Mouse (Mus musculus): ENCODE measurements around the gene Clspn. TPM values are rescaled to one million over a fixed set of nuclear protein-coding genes. Genes with fewer than 3 reads are reported as not detected.

The Clspn gene
- polyA plus RNA-seq (2012; rRNA removed), result 0.47 and 0.60 TPM in 2 replicates

DNA sequence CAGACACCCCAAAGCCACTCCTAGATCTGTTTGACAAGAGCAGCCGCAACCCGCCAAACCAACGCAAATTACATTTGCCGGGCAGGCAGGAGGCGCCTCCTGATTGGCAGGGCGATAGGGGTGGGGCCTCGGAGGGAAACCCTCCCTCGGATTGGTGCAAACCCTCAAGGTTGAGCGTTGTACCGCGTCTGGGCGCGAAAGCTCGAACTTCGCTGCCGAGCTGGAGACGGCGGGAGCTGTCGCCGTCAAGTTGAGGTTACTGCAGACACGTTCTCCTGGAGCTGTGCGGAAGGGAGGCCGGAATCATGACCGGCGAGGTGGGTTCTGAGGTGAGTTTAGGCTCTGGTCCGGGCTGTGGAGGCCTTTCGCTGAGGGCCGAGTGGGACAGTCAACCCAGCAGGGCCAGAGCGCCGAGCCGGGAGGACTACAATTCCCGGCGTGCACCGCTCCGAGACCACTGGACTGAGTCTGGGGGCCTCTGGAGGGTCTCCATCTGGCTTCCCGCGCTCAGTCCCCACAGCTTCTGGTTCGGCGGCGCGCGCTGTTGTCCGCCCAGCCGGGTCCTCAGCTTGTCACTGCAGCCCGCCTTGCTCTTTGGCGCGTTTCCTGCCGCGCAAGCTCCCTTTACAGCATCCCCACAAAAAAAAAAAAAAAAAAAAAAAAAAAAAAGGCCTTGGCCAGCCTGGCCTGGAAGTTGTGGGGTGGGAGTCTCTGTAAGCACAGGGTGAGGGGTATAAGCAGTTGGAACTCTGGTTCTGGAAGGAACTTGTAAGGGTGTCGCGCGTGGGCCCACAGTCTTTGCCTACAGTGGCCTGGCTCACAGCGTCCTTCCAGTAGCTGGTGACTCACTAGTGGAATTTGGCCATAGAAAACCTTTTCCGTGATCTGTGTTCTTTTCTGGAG is at the start of gene Clspn:
Clspn (plus strand) TSS at position 127 of the 903 bp plus-strand sequence.

DNA sequence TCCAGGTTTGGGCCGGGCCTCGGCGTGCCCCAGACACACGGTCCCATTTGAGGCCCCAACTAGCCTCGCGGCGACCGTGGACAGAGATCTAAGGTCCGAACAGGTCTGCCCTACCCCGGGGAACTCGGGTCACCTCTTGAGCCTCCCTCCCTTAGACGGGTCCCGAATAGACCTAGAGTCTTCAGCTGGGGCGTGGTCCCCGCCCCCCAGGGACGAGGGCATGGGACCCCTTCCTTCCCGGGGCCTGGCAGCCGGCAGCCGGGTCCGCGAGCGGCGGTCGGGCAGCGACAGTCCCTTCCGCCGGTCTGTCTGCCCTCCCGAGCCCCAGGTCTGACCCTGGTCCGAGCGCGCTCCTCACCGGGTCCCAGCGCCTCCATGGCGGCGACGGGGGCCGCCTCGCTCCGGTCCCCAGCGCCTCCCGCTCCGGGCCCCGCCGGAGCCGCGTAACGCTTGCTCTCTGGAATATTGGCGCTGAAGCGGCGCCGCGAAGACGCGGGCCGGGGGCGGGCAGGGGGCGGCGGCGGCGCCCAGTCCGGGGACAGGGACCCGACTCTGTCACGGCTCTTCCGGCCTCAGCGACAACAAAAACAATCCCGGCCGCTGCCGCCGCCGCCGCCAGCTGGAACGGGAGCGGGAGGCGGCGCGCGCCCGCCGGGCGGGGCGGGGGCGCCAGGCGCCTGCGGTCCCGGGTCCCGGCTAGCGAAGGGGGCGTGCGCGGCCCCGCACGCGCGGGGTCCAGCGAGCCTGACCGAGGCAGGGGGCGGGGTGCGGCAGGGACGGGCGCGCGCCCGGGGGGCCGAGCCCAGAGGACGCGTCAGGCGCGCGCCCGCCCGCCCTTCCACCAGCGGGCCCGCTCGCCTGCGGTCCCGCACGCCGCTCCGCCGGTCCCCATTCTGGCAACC is 23.7 kb upstream of the Clspn start, which contains the start of gene Ago4:
Ago4 (minus strand) TSS at position 646 of the 902 bp plus-strand sequence.

GRCm38 (mm10) chr4:126609606-126610181 is 53.0 kb downstream of the Clspn start, which contains the start of gene 5730409E04Rik:
Gene 5730409E04Rik, plus strand, starts transcription at chr4:126609818.

Other genes with a start within 250 kb of the Clspn start
- gene Adprhl2, start 235.2 kb upstream of the Clspn start, polyA plus RNA-seq (2012; rRNA removed), result 48.0 and 57.9 TPM in 2 replicates
- 1.8 TPM in 2 replicates for gene Tekt2, start 231.2 kb upstream of the Clspn start, polyA plus RNA-seq (2012; rRNA removed)
- gene Ago3, start 127.4 kb upstream of the Clspn start, polyA plus RNA-seq (2012; rRNA removed), result 18.1 and 18.6 TPM in 2 replicates
- 12.1 and 12.4 TPM in 2 replicates for gene Ago1, start 88.4 kb upstream of the Clspn start, polyA plus RNA-seq (2012; rRNA removed)
- gene Ago4, start 23.5 kb upstream of the Clspn start, polyA plus RNA-seq (2012; rRNA removed), result 1.1 and 1.3 TPM in 2 replicates
- 7.1 and 8.8 TPM in 2 replicates for gene 5730409E04Rik, start 52.9 kb downstream of the Clspn start, polyA plus RNA-seq (2012; rRNA removed)
- gene Psmb2, start 120.7 kb downstream of the Clspn start, polyA plus RNA-seq (2012; rRNA removed), result 129 and 150 TPM in 2 replicates
- not detected in 2 replicates for gene Tfap2e, start 179.3 kb downstream of the Clspn start, polyA plus RNA-seq (2012; rRNA removed)
- 41.4 and 42.4 TPM in 2 replicates for gene Ncdn, start 196.5 kb downstream of the Clspn start, polyA plus RNA-seq (2012; rRNA removed)
- 53.6 and 68.6 TPM in 2 replicates for gene AU040320, start 196.6 kb downstream of the Clspn start, polyA plus RNA-seq (2012; rRNA removed)

All from colon, adult 2 months (tissue).